Mouse (Mus musculus) heart, adult 9 months (tissue): ENCODE measurements around the gene Sae1.
A peak's percentile ranks its signal among the peaks of the same experiment; 100 is the strongest.

Experiments used
- DNase-seq, 2 experiments: peaks; one replicate each; pipeline ENCODE4 v3.0.0; 2022; ENCODE audit warnings: low spot score in 2 of 2

Sae1 gene

DNA sequence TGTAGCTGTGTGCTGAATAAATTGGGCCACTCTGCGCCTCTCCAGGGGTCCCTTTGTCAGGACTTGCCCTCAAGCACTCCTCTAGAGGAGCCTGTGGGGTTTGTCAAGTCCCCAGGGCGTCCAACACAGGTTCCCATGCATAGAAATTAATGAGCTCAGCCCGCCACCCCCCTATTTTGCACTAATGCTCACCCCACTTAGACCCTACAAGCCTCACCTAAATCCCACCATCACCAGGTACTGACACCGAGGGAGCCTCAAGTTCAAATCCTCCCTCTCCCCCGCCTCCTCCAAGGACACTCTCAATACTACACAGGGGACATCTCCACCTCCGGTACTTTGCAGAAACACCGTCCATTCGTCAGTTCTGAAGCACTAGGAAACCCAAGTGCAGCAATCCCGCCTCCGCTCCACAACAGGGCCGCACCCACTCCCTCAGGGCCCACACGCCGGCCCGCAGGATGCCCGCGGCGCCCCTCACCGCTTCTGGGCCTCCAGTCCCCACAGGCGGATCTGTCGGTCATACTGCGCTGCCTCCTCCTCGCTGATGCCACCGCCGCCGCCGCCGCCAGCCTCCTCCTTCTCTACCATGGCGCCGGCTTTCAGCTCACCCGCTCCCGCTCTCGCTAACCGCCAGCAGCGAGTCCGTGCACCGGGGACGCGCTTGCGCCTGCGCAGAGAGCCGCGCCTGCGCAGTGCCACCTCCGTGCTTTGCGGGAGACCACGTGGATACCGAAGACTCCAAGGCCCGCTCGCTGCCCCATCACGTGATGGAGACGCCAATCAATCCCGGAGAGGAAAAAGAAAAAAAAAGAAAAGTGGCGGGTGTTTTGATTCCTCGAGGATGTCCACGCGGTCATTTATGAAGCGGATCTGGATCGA lies at the start of gene Sae1:
Gene Sae1, minus strand, starts transcription at position 647 of the 882 bp plus-strand sequence.
- peak; percentile 96 to 99 for DNase-seq

DNA sequence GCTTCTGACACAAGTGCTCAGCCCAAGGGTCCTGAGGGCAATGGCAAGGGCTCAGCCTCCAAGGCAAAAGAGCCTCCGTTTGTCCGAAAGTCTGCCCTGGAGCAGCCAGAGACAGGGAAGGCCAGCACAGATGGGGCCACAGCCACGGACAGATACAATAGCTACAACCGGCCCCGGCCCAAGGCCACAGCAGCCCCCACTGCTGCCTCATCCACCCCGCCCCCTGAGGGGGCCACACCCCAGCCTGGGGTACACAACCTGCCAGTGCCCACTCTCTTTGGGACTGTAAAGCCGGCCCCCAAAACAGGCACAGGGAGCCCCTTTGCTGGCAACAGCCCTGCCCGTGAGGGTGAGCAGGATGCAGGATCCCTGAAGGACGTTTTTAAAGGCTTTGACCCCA lies 47.5 kb upstream of the Sae1 start:
- no peak for DNase-seq

DNA sequence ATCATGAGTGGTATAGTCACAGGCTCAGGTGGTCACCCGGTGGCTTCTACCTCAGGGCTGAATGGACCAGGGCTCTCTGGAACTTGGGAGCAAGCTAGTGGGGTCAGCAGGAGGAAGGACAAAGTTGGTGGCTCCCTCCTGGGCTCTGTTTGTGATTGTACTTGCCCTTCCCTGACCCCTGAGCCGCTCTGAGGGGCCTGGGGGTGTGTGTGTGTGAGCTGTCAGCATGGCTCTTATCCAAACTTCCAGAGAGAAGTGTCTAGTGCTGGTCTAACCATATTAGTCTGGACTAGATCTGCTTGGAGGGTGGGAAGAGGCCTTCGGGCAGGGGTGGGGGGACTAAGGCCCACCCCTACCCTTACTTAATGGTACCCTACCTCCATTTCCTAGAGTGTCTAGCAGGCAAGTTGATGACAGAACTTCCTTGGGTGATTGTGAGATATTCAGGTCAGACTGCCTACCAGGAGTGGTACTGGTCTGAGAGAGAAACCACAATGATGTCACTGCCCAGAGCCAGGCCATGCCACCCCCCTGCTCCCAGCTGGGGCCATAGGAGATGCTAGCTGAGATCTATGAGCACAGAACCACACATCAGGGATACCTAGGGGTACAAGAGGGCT lies 45.9 kb upstream of the Sae1 start:
- no peak for DNase-seq

- DNase-seq = peak; percentile 81 to 82
Observed at GRCm38 (mm10) chr7:16426129-16426729, 38.6 kb upstream of the Sae1 start.

GRCm38 (mm10) chr7:16425721-16426120 lies 38.1 kb upstream of the Sae1 start:
- no peak for DNase-seq

DNA sequence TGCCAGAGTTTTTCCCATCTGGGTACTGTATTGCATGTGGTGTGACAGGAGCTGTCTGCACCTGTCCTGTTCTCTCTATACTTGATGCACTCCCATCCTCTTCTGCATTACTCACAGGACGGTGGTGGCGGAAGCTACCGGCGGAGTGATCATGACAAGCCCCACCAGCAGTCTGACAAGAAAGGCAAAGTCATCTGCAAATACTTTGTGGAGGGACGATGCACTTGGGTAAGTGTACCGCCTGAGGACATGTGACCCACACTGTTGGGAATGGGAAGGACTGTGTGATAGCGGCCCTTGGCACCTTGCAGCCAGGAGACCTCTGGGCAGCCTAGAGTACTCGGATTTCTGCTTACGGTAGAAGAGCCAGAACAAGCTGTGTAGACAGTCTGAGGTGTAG lies 36.1 kb upstream of the Sae1 start:
- DNase-seq = no peak

DNA sequence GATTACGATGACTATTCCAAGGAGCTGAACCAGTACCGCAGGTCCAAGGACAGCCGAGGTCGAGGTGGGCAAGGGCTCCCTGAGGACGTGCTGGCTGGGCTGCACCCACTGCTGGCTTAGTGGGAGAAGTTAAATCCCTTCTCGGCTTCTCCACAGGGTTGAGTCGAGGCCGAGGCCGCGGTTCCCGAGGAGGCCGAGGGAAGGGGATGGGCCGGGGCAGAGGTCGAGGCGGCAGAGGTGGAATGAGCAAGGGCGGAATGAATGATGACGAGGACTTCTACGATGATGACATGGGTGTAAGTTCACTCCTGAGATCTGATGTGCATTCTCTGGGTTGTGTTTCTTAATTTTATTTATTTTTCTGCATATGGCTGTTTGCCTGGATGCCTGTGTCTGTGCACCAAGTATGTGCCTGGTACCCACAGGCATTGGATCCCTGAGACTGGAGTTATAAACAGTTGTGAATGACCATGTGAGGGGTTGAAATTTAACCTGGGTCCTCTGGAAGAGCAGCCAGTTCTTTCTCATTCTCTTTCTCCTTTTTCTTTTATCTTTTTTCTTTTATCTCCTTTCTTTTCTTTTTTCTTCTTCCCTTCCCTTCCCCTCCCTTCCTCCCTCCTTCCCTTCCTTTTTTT lies 34.7 kb upstream of the Sae1 start:
- DNase-seq = no peak

GRCm38 (mm10) chr7:16420493-16421118 lies 33.0 kb upstream of the Sae1 start:
- DNase-seq = no peak

DNA sequence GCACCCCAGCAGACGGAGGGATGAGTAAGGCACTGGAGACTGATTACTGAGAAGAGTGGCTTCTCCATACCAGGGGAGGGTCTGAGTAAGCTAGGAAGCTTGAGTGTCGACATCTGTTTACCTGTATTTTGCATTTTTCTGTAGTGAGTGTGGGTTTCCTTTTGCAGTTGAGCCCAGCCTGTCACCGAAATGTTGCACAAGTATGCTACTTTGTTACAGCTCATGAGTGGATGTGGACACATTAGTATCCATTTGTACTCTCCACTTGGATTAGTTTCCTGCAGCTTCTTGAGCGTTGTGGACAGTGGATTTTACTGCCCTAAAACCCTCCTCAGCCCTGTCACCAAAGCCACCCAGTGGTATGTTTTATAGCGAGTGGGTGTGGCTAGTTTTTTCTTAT lies 31.1 kb upstream of the Sae1 start:
- no peak for DNase-seq

GRCm38 (mm10) chr7:16417141-16417771 lies 29.6 kb upstream of the Sae1 start:
- DNase-seq = peak; percentile 80 to 81

GRCm38 (mm10) chr7:16415426-16415825 lies 27.8 kb upstream of the Sae1 start:
- no peak for DNase-seq

DNA sequence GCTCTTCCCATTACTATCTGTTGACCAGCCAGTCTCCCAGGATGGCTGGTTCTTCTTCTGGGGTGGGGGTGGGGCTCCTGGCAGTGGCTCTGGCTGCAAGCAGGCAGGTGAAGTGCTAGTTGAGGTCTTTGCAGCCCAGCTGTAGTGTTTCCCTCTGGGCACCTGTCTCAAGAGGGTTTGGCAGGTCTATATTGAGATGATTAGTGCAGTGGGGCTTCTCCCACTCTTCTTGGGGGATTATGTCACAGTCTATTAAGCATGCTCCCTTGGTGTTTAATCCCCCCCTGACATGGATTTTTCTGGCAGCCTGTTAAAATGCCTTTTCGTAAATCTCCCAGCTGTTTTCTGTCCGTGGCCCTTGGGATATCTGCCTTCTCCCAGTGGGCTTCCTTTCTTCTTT lies 25.3 kb upstream of the Sae1 start:
- no peak for DNase-seq

GRCm38 (mm10) chr7:16412220-16412896 lies 24.8 kb upstream of the Sae1 start:
- no peak for DNase-seq

GRCm38 (mm10) chr7:16411100-16411499 lies 23.5 kb upstream of the Sae1 start:
- no peak for DNase-seq

GRCm38 (mm10) chr7:16406978-16407377 lies 19.4 kb upstream of the Sae1 start:
- DNase-seq = no peak

DNA sequence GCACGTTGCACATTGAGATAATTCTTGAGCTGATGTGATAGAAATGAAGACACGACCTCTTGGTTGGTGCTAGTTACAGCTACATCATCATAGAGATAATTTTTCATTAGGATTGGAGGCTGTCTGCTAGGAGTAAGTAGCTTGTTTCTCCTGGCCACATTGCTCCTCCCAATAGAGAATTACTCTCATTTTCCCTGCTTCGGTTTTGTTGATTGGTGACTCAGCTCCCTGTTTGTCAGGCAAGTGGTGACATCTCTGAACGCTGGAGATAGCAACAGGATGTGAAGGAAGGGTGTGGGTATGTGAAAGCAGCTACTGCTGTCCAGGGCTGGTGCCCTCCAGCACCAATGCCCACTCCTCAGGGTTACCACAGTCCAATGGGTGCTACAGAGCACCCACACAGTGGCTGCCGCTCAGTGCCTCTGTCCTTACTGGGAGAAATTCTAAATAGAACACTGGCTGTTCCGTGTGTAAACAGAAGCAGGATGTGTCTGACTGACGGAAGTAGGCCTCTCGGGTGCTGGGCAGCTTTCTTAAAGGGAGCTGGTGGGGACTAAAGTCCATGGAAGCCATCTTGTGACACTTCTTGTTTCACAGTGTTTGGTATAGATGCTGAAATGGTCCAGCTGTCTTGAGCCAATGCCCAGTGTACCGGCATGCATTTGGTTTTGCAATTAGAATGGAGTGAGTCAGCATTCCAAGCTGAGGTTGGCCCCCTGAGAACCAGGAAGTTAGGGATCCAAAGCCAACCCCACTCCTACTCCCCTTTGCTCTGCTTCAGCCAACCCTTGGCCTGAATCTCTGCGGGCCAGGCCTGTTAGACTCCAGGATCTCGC lies 18.1 kb upstream of the Sae1 start:
- peak; percentile 89 for DNase-seq

DNA sequence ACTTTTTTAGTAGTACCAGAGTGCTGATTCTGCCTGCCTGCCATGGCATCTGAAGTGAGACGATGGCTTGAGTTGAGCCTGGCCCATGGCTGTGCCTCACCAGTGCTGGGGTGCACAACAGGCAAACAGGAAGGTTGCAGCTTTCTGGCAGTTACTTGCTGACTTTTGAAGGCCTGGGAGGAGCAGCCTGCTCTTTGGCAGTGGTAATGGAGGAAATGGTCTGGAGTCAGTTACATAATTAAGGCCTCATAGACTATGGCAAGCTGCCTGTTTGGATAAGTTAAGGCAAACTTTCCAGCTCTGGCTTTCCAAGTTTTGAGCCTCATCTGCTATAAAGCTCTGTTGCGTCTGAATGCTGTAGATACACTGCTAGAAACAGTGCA lies 17.5 kb upstream of the Sae1 start:
- peak; percentile 88 to 89 for DNase-seq

- no peak for DNase-seq
Observed at GRCm38 (mm10) chr7:16404315-16405072, 16.9 kb upstream of the Sae1 start.
